Mouse (Mus musculus) embryonic fibroblast, embryonic 13.5 days (primary cell): ENCODE data around the gene Adam12.

Experiments used
- CTCF ChIP-seq: IDR thresholded peaks from 2 replicates; pipeline ENCODE4 v1.5.1; 2011; ENCODE audit warnings: mild to moderate bottlenecking, control low read depth, low read length, moderate library complexity, borderline replicate concordance; ENCODE audit not compliant: insufficient read depth
- POLR2A ChIP-seq: IDR thresholded peaks from 2 replicates; pipeline ENCODE4 v1.6.1; 2011; ENCODE audit warnings: low read depth, mild to moderate bottlenecking, control low read depth, low read length, moderate library complexity

- TF ChIP-seq POLR2A (no peak), CTCF (no peak)
These were observed 209.6 kb downstream of the Adam12 start for GRCm38 (mm10) chr7:134022157-134022885.
